Mouse (Mus musculus) heart, adult 2 months (tissue): ENCODE results near the gene Rab3il1. TPM values are rescaled to one million over a fixed set of nuclear protein-coding genes. Genes with fewer than 3 reads are reported as not detected.

Experiments used
- DNase-seq, 2 experiments: peaks; one replicate each; pipeline ENCODE4 v3.0.0; 2021
- H3K27ac ChIP-seq: fragments of 200-600 bp; 2 replicates; pipeline ENCODE4 v1.8.1; 2022
- H3K27me3 ChIP-seq: fragments of 200-500 bp; 2 replicates; pipeline ENCODE4 v1.6.1; 2012; ENCODE audit warnings: mild to moderate bottlenecking, low read length, inconsistent platforms, mixed read lengths; ENCODE audit not compliant: control insufficient read depth, insufficient read depth
- H3K36me3 ChIP-seq: fragments of 200-500 bp; 2 replicates; pipeline ENCODE4 v1.6.1; 2012; ENCODE audit warnings: low read length, inconsistent platforms; ENCODE audit not compliant: control insufficient read depth, insufficient read depth
- H3K4me1 ChIP-seq: fragments of 200-500 bp; 2 replicates; pipeline ENCODE4 v1.6.1; 2011; ENCODE audit warnings: low read length; ENCODE audit not compliant: control insufficient read depth, insufficient read depth
- H3K4me3 ChIP-seq: fragments of 200-600 bp; 2 replicates; pipeline ENCODE4 v1.8.1; 2022
- H3K79me2 ChIP-seq: fragments of 200-500 bp; replicated peaks from 2 replicates; pipeline ENCODE4 v1.6.1; 2012; ENCODE audit warnings: mild to moderate bottlenecking, inconsistent platforms, low read length, moderate library complexity, mixed read lengths; ENCODE audit not compliant: control insufficient read depth, insufficient read depth
- H3K9ac ChIP-seq: fragments of 200-500 bp; 2 replicates; pipeline ENCODE4 v1.6.1; 2012; ENCODE audit warnings: low read depth, mild to moderate bottlenecking, control low read depth, inconsistent platforms, low read length, mixed read lengths
- CTCF ChIP-seq: fragments of 200-600 bp; IDR thresholded peaks from 2 replicates; pipeline ENCODE4 v1.8.1; 2022; ENCODE audit warnings: antibody characterized with exemption, mild to moderate bottlenecking, moderate library complexity
- EP300 ChIP-seq: fragments of 200-500 bp; IDR thresholded peaks from 2 replicates; pipeline ENCODE4 v1.6.1; 2011; ENCODE audit warnings: low read depth, low read length, control low read depth; ENCODE audit not compliant: insufficient read depth
- POLR2A ChIP-seq: fragments of 200-500 bp; IDR thresholded peaks from 2 replicates; pipeline ENCODE4 v1.6.1; 2011; ENCODE audit warnings: mild to moderate bottlenecking, low read depth, low read length, control low read depth; ENCODE audit not compliant: insufficient read depth
- WGBS: fragments of 180-500 bp; shearing (Covaris S2); methylation state at CpG from one replicate; pipeline ENCODE4 v1.1.7; 2018; 5-methylcytosine and 5-hydroxymethylcytosine counted together
- intact Hi-C: fragments of 180-260 bp; cut with DNase I; formaldehyde crosslinking; loops from one replicate; pipeline ENCODE4 v1.15.1; 2025
- polyA plus RNA-seq: library from polyadenylated mRNA; depleted of rRNA; stranded (reverse); fragments of >200 nt; gene quantifications from 2 replicates; pipeline ENCODE4 v1.2.3, GENCODE M21; 2012
- total RNA-seq, 2 experiments: library from RNA; stranded (reverse); gene quantifications; 2 replicates each; pipeline ENCODE4 v1.2.3; 2021

The Rab3il1 gene
- total and polyA plus RNA-seq, 3 experiments, result 5.9 to 11.1 (median 6.5) TPM

- no peaks in the 10 kb centered on the region for H3K79me2 ChIP-seq
- H3K4me3 ChIP-seq, result no peak overlapping the region
- H3K27me3 ChIP-seq, result no peaks in the 10 kb centered on the region
- no peak overlapping the region for H3K9ac ChIP-seq
- no peak for DNase-seq
- H3K4me1 ChIP-seq, result peaks cover 6% of the 10 kb centered on the region
- TF ChIP-seq CTCF (no peak), POLR2A (no peak), EP300 (no peak)
- intact Hi-C loops, result no loop called here
- WGBS, result 70% methylated on average over 5 of the region's 5 CpGs
- no peaks in the 10 kb centered on the region for H3K36me3 ChIP-seq
- no peak overlapping the region for H3K27ac ChIP-seq
Observed at GRCm38 (mm10) chr19:10065465-10066188, 64.2 kb downstream of the Rab3il1 start.

GRCm38 (mm10) chr19:10066189-10066500 is 64.7 kb downstream of the Rab3il1 start:
- no peak for TF ChIP-seq EP300
- TF ChIP-seq CTCF, result no peak
- TF ChIP-seq POLR2A, result no peak
- Histone ChIP-seq H3K79me2 (no peaks in the 10 kb centered on the region), H3K27ac (no peak overlapping the region), H3K9ac (no peak overlapping the region), H3K4me1 (peaks cover 6% of the 10 kb centered on the region; the same call in 1 of the 2 replicates), H3K27me3 (no peaks in the 10 kb centered on the region), H3K36me3 (no peaks in the 10 kb centered on the region), H3K4me3 (no peak overlapping the region)
- 87% methylated on average over 4 of the region's 4 CpGs for WGBS
- intact Hi-C loops, result no loop called here
- no peak for DNase-seq

- WGBS, result 85% methylated on average over 3 of the region's 3 CpGs
- H3K27ac ChIP-seq, result no peak overlapping the region
- peaks cover 6% of the 10 kb centered on the region; the same call in 1 of the 2 replicates for H3K4me1 ChIP-seq
- H3K4me3 ChIP-seq, result no peak overlapping the region
- intact Hi-C loops, result no loop called here
- no peaks in the 10 kb centered on the region for H3K27me3 ChIP-seq
- H3K79me2 ChIP-seq, result no peaks in the 10 kb centered on the region
- TF ChIP-seq EP300 (no peak), POLR2A (no peak), CTCF (no peak)
- no peaks in the 10 kb centered on the region for H3K36me3 ChIP-seq
- no peak for DNase-seq
- no peak overlapping the region for H3K9ac ChIP-seq
Observed at GRCm38 (mm10) chr19:10066502-10066901, 65.0 kb downstream of the Rab3il1 start.

GRCm38 (mm10) chr19:10067701-10068100 is 66.2 kb downstream of the Rab3il1 start:
- WGBS, result 82% methylated on average over 7 of the region's 7 CpGs
- intact Hi-C loops, result no loop called here
- Histone ChIP-seq H3K4me3 (no peak overlapping the region), H3K27me3 (no peaks in the 10 kb centered on the region), H3K9ac (no peak overlapping the region), H3K4me1 (peaks cover 6% of the 10 kb centered on the region; the same call in 1 of the 2 replicates), H3K27ac (no peak overlapping the region), H3K79me2 (no peaks in the 10 kb centered on the region), H3K36me3 (no peaks in the 10 kb centered on the region)
- no peak for DNase-seq
- TF ChIP-seq EP300, result no peak
- TF ChIP-seq POLR2A, result no peak
- TF ChIP-seq CTCF, result no peak

- H3K9ac ChIP-seq, result no peak overlapping the region
- no peak for DNase-seq
- 94% methylated on average over 8 of the region's 8 CpGs for WGBS
- no peak overlapping the region for H3K4me3 ChIP-seq
- no peak overlapping the region for H3K27ac ChIP-seq
- H3K36me3 ChIP-seq, result no peaks in the 10 kb centered on the region
- H3K79me2 ChIP-seq, result no peaks in the 10 kb centered on the region
- peaks cover 2% of the 10 kb centered on the region; the same call in 1 of the 2 replicates for H3K4me1 ChIP-seq
- no peak for TF ChIP-seq CTCF
- intact Hi-C loops, result no loop called here
- no peaks in the 10 kb centered on the region for H3K27me3 ChIP-seq
Observed at GRCm38 (mm10) chr19:10070186-10070980, 68.9 kb downstream of the Rab3il1 start.

- intact Hi-C loops, result no loop called here
- no peak overlapping the region for H3K9ac ChIP-seq
- no peaks in the 10 kb centered on the region for H3K4me1 ChIP-seq
- TF ChIP-seq CTCF (no peak), POLR2A (no peak), EP300 (no peak)
- H3K79me2 ChIP-seq, result no peaks in the 10 kb centered on the region
- no peak overlapping the region for H3K27ac ChIP-seq
- no peaks in the 10 kb centered on the region for H3K27me3 ChIP-seq
- H3K4me3 ChIP-seq, result no peak overlapping the region
- no peak for DNase-seq
- H3K36me3 ChIP-seq, result no peaks in the 10 kb centered on the region
- WGBS, result 67% methylated on average over 5 of the region's 5 CpGs
Observed at GRCm38 (mm10) chr19:10071166-10071565, 69.7 kb downstream of the Rab3il1 start.
